Mouse (Mus musculus): ENCODE results near the gene Aco2. TPM values are rescaled to one million over a fixed set of nuclear protein-coding genes. Genes with fewer than 3 reads are reported as not detected.

The Aco2 gene
- polyA plus RNA-seq, 1 experiment from 2014 or later = 298 TPM

DNA sequence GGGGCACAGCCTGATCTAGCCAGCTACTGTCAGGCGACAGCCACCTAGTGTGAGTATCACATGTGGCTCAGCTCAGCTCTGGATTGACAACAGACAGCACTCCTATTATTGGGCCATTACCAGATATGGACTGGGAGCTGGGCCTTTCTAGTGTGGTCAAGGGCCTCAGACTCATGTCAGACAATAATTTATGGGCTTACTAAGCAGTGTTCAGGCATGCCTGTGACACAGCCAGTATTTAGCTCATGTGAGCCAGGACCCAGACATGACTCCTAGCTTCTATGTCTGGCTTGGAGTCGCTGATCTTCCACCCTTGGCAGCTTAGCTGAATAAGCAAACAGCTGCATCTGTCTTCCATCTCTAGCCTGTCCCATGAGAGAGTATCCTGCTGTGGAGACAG, 40.4 kb downstream of the Aco2 start:
- Histone ChIP-seq H3K36me3 (peaks cover 93% of the 10 kb centered on the region), H3K27ac (replicated peaks) (no peak overlapping the region)

GRCm38 (mm10) chr15:81914668-81915067, 42.6 kb downstream of the Aco2 start:
- Histone ChIP-seq H3K27ac (replicated peaks) (no peak overlapping the region; the same call in 1 of the 2 replicates), H3K4me1 (peaks cover 2% of the 10 kb centered on the region), H3K4me3 (replicated peaks) (no peak overlapping the region), H3K9me3 (replicated peaks) (no peaks in the 10 kb centered on the region), H3K36me3 (peaks cover 75% of the 10 kb centered on the region), H3K9ac (replicated peaks) (no peak overlapping the region), H3K27me3 (replicated peaks) (no peaks in the 10 kb centered on the region), H3K4me2 (no peak overlapping the region)
- no peak for ATAC-seq (ENCODE audit: low FRiP score)
- WGBS = 82% methylated on average over 5 of the region's 5 CpGs

More for the DNA sequence above, 40.4 kb downstream of the Aco2 start:
- WGBS = 82% methylated on average over 2 of the region's 2 CpGs
- no peak overlapping the region for H3K9ac ChIP-seq (replicated peaks)
- no peaks in the 10 kb centered on the region for H3K9me3 ChIP-seq (replicated peaks)
- no peaks in the 10 kb centered on the region for H3K4me1 ChIP-seq
- H3K27me3 ChIP-seq (replicated peaks) = no peaks in the 10 kb centered on the region
- no peak overlapping the region for H3K4me3 ChIP-seq (replicated peaks)
- no peak overlapping the region for H3K4me2 ChIP-seq
- ATAC-seq (ENCODE audit: low FRiP score) = no peak

- H3K4me1 ChIP-seq = peaks cover 4% of the 10 kb centered on the region
- no peak overlapping the region for H3K27ac ChIP-seq (replicated peaks)
- no peak overlapping the region for H3K4me2 ChIP-seq
- no peaks in the 10 kb centered on the region for H3K27me3 ChIP-seq (replicated peaks)
- ATAC-seq (ENCODE audit: low FRiP score) = no peak
- WGBS = 86% methylated on average over 5 of the region's 5 CpGs
- no peaks in the 10 kb centered on the region for H3K9me3 ChIP-seq (replicated peaks)
- no peak overlapping the region for H3K9ac ChIP-seq (replicated peaks)
- no peak overlapping the region for H3K4me3 ChIP-seq (replicated peaks)
- H3K36me3 ChIP-seq = peaks cover 65% of the 10 kb centered on the region
Measured at GRCm38 (mm10) chr15:81915663-81916062, 43.6 kb downstream of the Aco2 start.

DNA sequence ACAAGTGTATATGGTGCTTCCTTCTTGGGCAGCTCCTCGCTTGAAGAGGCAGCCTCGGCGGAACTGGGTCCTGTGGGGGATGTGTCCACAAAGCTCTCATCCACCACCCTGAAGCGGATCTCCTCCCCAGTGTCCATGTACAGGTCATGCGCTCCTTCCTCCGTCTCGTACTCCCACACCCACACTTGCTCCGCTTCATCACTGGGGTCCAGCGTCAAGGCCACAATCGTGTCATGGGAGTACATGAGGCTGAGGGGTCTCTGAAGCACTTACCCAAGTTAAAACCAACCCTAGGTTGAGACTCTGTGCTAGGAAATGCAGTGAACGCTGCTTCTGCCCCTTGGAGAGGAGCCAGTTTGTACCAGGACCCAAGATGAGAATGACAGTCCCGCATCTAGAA, 45.1 kb downstream of the Aco2 start:
- Histone ChIP-seq H3K9me3 (replicated peaks) (no peaks in the 10 kb centered on the region), H3K4me1 (peaks cover 16% of the 10 kb centered on the region), H3K36me3 (peaks cover 51% of the 10 kb centered on the region), H3K27me3 (replicated peaks) (no peaks in the 10 kb centered on the region), H3K4me3 (replicated peaks) (no peak overlapping the region), H3K4me2 (no peak overlapping the region), H3K9ac (replicated peaks) (no peak overlapping the region), H3K27ac (replicated peaks) (no peak overlapping the region)
- 94% methylated on average over 12 of the region's 12 CpGs for WGBS
- ATAC-seq (ENCODE audit: low FRiP score) = no peak

DNA sequence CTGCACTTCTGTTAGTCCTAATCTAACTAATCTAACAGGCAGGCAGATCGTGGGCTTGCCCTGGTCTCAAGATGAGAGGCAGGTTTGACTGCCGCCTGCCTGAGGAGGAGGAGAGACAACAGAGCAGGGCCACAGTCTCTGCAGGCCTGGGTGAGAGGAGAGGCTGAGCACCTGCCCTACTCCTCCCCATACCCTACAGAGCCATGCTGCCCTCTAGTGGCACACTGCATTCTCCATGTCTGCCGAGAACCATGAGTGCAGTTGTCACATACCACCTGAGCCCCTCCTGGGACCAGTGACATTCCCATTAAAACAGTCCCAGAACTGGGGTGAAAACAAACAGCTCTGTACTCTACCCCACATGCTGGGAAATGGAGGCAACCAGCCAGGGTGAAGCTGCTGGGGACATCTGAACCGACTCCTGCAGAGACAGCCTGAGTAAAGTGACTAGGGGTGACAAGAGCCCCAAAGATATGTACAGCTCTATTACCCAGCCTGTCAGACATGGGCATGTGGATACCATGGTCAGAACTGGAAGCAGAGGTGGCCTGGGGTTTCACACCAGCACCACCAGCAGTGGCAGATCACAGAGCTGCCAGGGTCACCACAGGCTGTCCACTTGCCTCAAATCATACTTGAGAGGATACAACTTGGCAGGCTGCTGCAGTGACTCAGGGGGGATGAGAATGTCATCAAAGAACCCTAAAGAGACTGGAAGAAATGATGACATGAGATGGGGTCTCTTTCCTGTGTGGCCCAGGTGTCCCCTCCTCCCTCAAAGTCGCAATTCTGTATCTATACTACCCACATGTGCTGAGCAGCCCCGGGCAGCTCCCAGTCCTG, 45.7 kb downstream of the Aco2 start:
- no peak overlapping the region for H3K4me3 ChIP-seq (replicated peaks)
- H3K9me3 ChIP-seq (replicated peaks) = no peaks in the 10 kb centered on the region
- H3K4me1 ChIP-seq = peaks cover 21% of the 10 kb centered on the region
- H3K36me3 ChIP-seq = peaks cover 45% of the 10 kb centered on the region
- no peak overlapping the region for H3K27ac ChIP-seq (replicated peaks)
- H3K27me3 ChIP-seq (replicated peaks) = no peaks in the 10 kb centered on the region
- WGBS = 59% methylated on average over 6 of the region's 6 CpGs
- no peak overlapping the region for H3K4me2 ChIP-seq
- no peak for ATAC-seq (ENCODE audit: low FRiP score)
- H3K9ac ChIP-seq (replicated peaks) = no peak overlapping the region

GRCm38 (mm10) chr15:81919062-81919461, 47.0 kb downstream of the Aco2 start:
- ATAC-seq (ENCODE audit: low FRiP score) = no peak
- Histone ChIP-seq H3K4me3 (replicated peaks) (no peak overlapping the region), H3K9ac (replicated peaks) (no peak overlapping the region), H3K27ac (replicated peaks) (no peak overlapping the region), H3K4me1 (peaks cover 32% of the 10 kb centered on the region), H3K27me3 (replicated peaks) (no peaks in the 10 kb centered on the region), H3K9me3 (replicated peaks) (no peaks in the 10 kb centered on the region), H3K36me3 (peaks cover 32% of the 10 kb centered on the region), H3K4me2 (no peak overlapping the region)
- WGBS = 90% methylated on average over 5 of the region's 5 CpGs

- no peak overlapping the region for H3K9ac ChIP-seq (replicated peaks)
- peaks cover 17% of the 10 kb centered on the region for H3K36me3 ChIP-seq
- peaks cover 47% of the 10 kb centered on the region for H3K4me1 ChIP-seq
- H3K9me3 ChIP-seq (replicated peaks) = no peaks in the 10 kb centered on the region
- 78% methylated on average over 10 of the region's 10 CpGs for WGBS
- H3K27ac ChIP-seq (replicated peaks) = peak overlapping the region; percentile 62
- H3K4me2 ChIP-seq = no peak overlapping the region
- H3K4me3 ChIP-seq (replicated peaks) = no peak overlapping the region
- ATAC-seq (ENCODE audit: low FRiP score) = no peak
- no peaks in the 10 kb centered on the region for H3K27me3 ChIP-seq (replicated peaks)
Measured at GRCm38 (mm10) chr15:81920546-81921217, 48.6 kb downstream of the Aco2 start.

DNA sequence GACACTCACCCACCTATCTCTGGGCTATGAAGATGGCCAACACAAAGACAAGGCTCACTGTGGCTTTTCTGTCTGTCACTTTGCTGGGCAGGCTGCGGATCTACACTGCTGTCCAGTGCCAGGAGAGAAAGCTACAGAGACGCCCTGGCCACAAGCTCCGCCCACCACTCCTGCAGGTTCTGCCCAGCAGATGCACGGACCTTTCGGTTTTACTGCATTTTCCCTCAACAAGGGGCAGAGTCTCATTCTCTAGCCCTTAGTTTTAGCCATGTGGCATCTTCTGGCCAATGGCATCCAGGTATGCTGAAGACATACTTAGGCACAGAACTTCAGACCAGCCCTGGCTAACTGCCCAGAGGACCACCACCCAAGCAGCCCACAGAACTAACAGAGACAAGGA, 49.1 kb downstream of the Aco2 start:
- Histone ChIP-seq H3K9ac (replicated peaks) (no peak overlapping the region), H3K36me3 (peaks cover 12% of the 10 kb centered on the region; the same call in 1 of the 2 replicates)

DNA sequence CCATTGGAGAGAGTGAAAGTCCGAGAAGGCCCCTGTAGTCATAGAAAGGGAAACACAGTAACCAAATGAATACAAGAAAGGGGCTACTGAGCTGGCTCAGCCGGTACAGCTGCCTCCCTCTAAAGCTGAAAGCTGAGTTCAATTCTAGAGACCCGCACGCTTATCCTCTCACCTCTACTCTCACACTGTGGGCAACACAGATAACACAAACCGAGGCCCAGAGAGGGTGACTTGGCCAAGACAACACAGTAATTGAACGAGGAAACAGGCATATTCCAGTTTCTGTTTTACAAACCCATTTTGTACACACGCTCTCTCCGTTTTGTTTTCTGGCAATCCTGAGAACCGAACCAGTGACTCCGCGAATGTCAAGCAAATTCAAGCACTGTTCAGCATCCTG, 52.8 kb downstream of the Aco2 start:
- H3K9me3 ChIP-seq (replicated peaks) = no peaks in the 10 kb centered on the region
- ATAC-seq (ENCODE audit: low FRiP score) = no peak
- H3K9ac ChIP-seq (replicated peaks) = peak overlapping the region; percentile 70
- peak overlapping the region; percentile 94 for H3K4me2 ChIP-seq
- no peaks in the 10 kb centered on the region; the same call in 1 of the 2 replicates for H3K36me3 ChIP-seq
- 88% methylated on average over 11 of the region's 11 CpGs for WGBS
- H3K4me1 ChIP-seq = peaks cover 52% of the 10 kb centered on the region
- 0 out of 2 replicates have a peak overlapping the region, but pooled peaks have one; percentile 13 for H3K27ac ChIP-seq (replicated peaks)
- peak overlapping the region; percentile 78 for H3K4me3 ChIP-seq (replicated peaks)
- H3K27me3 ChIP-seq (replicated peaks) = no peaks in the 10 kb centered on the region

More for the DNA sequence above, 49.1 kb downstream of the Aco2 start:
- peaks cover 47% of the 10 kb centered on the region for H3K4me1 ChIP-seq
- no peaks in the 10 kb centered on the region for H3K9me3 ChIP-seq (replicated peaks)
- peak overlapping the region; percentile 62 for H3K27ac ChIP-seq (replicated peaks)
- peak overlapping the region; percentile 13; the same call in 1 of the 2 replicates for H3K4me2 ChIP-seq
- WGBS = 71% methylated on average over 5 of the region's 5 CpGs
- ATAC-seq (ENCODE audit: low FRiP score) = no peak
- H3K4me3 ChIP-seq (replicated peaks) = no peak overlapping the region
- no peaks in the 10 kb centered on the region for H3K27me3 ChIP-seq (replicated peaks)

- WGBS = under 1% methylated on average over 53 of the region's 54 CpGs
- H3K9me3 ChIP-seq (replicated peaks) = no peaks in the 10 kb centered on the region
Measured at GRCm38 (mm10) chr15:81925760-81926445, 53.8 kb downstream of the Aco2 start, which contains the start of gene Polr3h. TSS of gene Polr3h (minus strand) at chr15:81926240.

GRCm38 (mm10) chr15:81926446-81926822, 54.3 kb downstream of the Aco2 start:
- Histone ChIP-seq H3K36me3 (no peaks in the 10 kb centered on the region; the same call in 1 of the 2 replicates), H3K27ac (replicated peaks) (peak overlapping the region; percentile 89), H3K9me3 (replicated peaks) (no peaks in the 10 kb centered on the region), H3K9ac (replicated peaks) (no peak overlapping the region), H3K4me1 (peaks cover 48% of the 10 kb centered on the region), H3K4me2 (peak overlapping the region; percentile 94), H3K27me3 (replicated peaks) (no peaks in the 10 kb centered on the region), H3K4me3 (replicated peaks) (peak overlapping the region; percentile 78)
- 24% methylated on average over 9 of the region's 9 CpGs for WGBS
- ATAC-seq (ENCODE audit: low FRiP score) = peak; percentile 43

More at GRCm38 (mm10) chr15:81925760-81926445, 53.8 kb downstream of the Aco2 start, which contains the start of gene Polr3h:
- no peaks in the 10 kb centered on the region for H3K27me3 ChIP-seq (replicated peaks)
- H3K36me3 ChIP-seq = no peaks in the 10 kb centered on the region; the same call in 1 of the 2 replicates
- H3K9ac ChIP-seq (replicated peaks) = peak within 1 kb of the TSS; percentile 70
- peak; percentile 95 for ATAC-seq (ENCODE audit: low FRiP score)
- H3K4me3 ChIP-seq (replicated peaks) = peak within 1 kb of the TSS; percentile 78
- peaks cover 52% of the 10 kb centered on the region for H3K4me1 ChIP-seq
- peak within 1 kb of the TSS; percentile 94 for H3K4me2 ChIP-seq
- H3K27ac ChIP-seq (replicated peaks) = peak within 1 kb of the TSS; percentile 89
